Mouse (Mus musculus) stomach, embryonic 16.5 days (tissue): ENCODE data around the gene Trim47. TPM values are rescaled to one million over a fixed set of nuclear protein-coding genes. Genes with fewer than 3 reads are reported as not detected.

Source experiments
- ATAC-seq: fragments of 200-750 bp; cut with Nextera tagmentation; 2 replicates; pipeline ENCODE4 v1.8.0; 2017; ENCODE audit warnings: moderate number of reproducible peaks, moderate TSS enrichment; ENCODE audit not compliant: insufficient read depth, low FRiP score
- H3K27ac ChIP-seq: fragments of 300-500 bp; sonication (generic); 2 replicates; pipeline ENCODE4 v1.5.1; 2014; ENCODE audit warnings: low read length
- H3K27me3 ChIP-seq: fragments of 300-500 bp; sonication (generic); 2 replicates; pipeline ENCODE4 v1.6.1; 2014; ENCODE audit warnings: low read length, control low read depth, mixed read lengths; ENCODE audit not compliant: control insufficient read depth, insufficient read depth
- H3K36me3 ChIP-seq: fragments of 300-500 bp; sonication (generic); 2 replicates; pipeline ENCODE4 v1.6.1; 2014; ENCODE audit warnings: low read length; ENCODE audit not compliant: control insufficient read depth, insufficient read depth
- H3K4me1 ChIP-seq: fragments of 300-500 bp; sonication (generic); 2 replicates; pipeline ENCODE4 v1.6.1; 2014; ENCODE audit warnings: low read length, control low read depth, mixed read lengths; ENCODE audit not compliant: control insufficient read depth, insufficient read depth
- H3K4me2 ChIP-seq: fragments of 300-500 bp; sonication (generic); 2 replicates; pipeline ENCODE4 v1.6.1; 2014; ENCODE audit warnings: low read depth, low read length, mixed read lengths
- H3K4me3 ChIP-seq: fragments of 300-500 bp; sonication (generic); replicated peaks from 2 replicates; pipeline ENCODE4 v1.5.1; 2014; ENCODE audit warnings: mild to moderate bottlenecking, low read length
- H3K9ac ChIP-seq: fragments of 300-500 bp; sonication (generic); 2 replicates; pipeline ENCODE4 v1.6.1; 2014; ENCODE audit warnings: low read length
- H3K9me3 ChIP-seq: fragments of 300-500 bp; sonication (generic); replicated peaks from 2 replicates; pipeline ENCODE4 v1.6.1; 2016; ENCODE audit warnings: low read length, control low read depth; ENCODE audit not compliant: control insufficient read depth
- WGBS: fragments of 180-500 bp; shearing (Covaris S2); extraction: QIAGEN DNeasy Blood & Tissue Kit; methylation state at CpG from one replicate; pipeline ENCODE4 v1.1.7; 2014; 5-methylcytosine and 5-hydroxymethylcytosine counted together
- polyA plus RNA-seq: library from polyadenylated mRNA; unstranded; fragments of >200 nt; fragmentation: Nextera tagmentation; extraction: Ambion mirVana; gene quantifications from 2 replicates; pipeline ENCODE4 v1.2.1, GENCODE M21; 2015

Trim47 gene
- polyA plus RNA-seq, 1 experiment from 2014 or later, result 22.7 TPM

- Histone ChIP-seq H3K27me3 (no peaks in the 10 kb centered on the region), H3K4me1 (no peaks in the 10 kb centered on the region), H3K4me3 (no peak overlapping the region), H3K36me3 (peaks cover 30% of the 10 kb centered on the region), H3K27ac (no peak overlapping the region), H3K9me3 (no peaks in the 10 kb centered on the region), H3K9ac (no peak overlapping the region), H3K4me2 (no peak overlapping the region)
- ATAC-seq, result no peak
- WGBS, result 85% methylated on average over 4 of the region's 4 CpGs
These were observed 69.7 kb downstream of the Trim47 start for GRCm38 (mm10) chr11:116057237-116057881.

GRCm38 (mm10) chr11:116055873-116056272 is 71.1 kb downstream of the Trim47 start:
- 94% methylated on average over 11 of the region's 11 CpGs for WGBS
- Histone ChIP-seq H3K9me3 (no peaks in the 10 kb centered on the region), H3K4me2 (no peak overlapping the region), H3K4me1 (no peaks in the 10 kb centered on the region), H3K27me3 (no peaks in the 10 kb centered on the region), H3K27ac (no peak overlapping the region), H3K9ac (no peak overlapping the region), H3K36me3 (peaks cover 39% of the 10 kb centered on the region), H3K4me3 (no peak overlapping the region)
- no peak for ATAC-seq

Other genes starting within 250 kb of the Trim47 start
- 6.5 and 8.5 TPM in 2 replicates for gene Smim5, start 227.2 kb downstream of the Trim47 start, polyA plus RNA-seq
- gene Smim6, start 215.2 kb downstream of the Trim47 start, polyA plus RNA-seq, result 57.0 and 68.4 TPM in 2 replicates
- 32.0 and 35.2 TPM in 2 replicates for gene Sap30bp, start 193.9 kb downstream of the Trim47 start, polyA plus RNA-seq
- gene Recql5, start 193.7 kb downstream of the Trim47 start, polyA plus RNA-seq, result 19.5 and 19.7 TPM in 2 replicates
- gene Itgb4, start 152.5 kb downstream of the Trim47 start, polyA plus RNA-seq, result 18.9 and 24.4 TPM in 2 replicates
- gene Galk1, start 114.5 kb downstream of the Trim47 start, polyA plus RNA-seq, result 186 and 187 TPM in 2 replicates
- gene H3f3b, start 99.2 kb downstream of the Trim47 start, polyA plus RNA-seq, result 1,496 and 1,592 TPM in 2 replicates
- 26.4 and 26.9 TPM in 2 replicates for gene Unk, start 96.9 kb downstream of the Trim47 start, polyA plus RNA-seq
- gene Unc13d, start 49.2 kb downstream of the Trim47 start, polyA plus RNA-seq, result 8.3 and 9.9 TPM in 2 replicates
- gene Wbp2, start 40.2 kb downstream of the Trim47 start, polyA plus RNA-seq, result 81.8 and 98.6 TPM in 2 replicates
- gene Trim65, start 3.9 kb upstream of the Trim47 start, polyA plus RNA-seq, result 6.2 and 8.0 TPM in 2 replicates
- gene Mrpl38, start 11.7 kb upstream of the Trim47 start, polyA plus RNA-seq, result 83.5 and 87.0 TPM in 2 replicates
- gene Fbf1, start 41.0 kb upstream of the Trim47 start, polyA plus RNA-seq, result 28.0 and 31.4 TPM in 2 replicates
- 74.7 and 78.2 TPM in 2 replicates for gene Ten1, start 71.6 kb upstream of the Trim47 start, polyA plus RNA-seq
- 50.8 and 61.0 TPM in 2 replicates for gene Acox1, start 71.8 kb upstream of the Trim47 start, polyA plus RNA-seq
- 19.2 and 23.5 TPM in 2 replicates for gene Evpl, start 110.9 kb upstream of the Trim47 start, polyA plus RNA-seq
- gene Srp68, start 147.0 kb upstream of the Trim47 start, polyA plus RNA-seq, result 85.5 and 89.4 TPM in 2 replicates
- 0.26 and 0.45 TPM in 2 replicates for gene Galr2, start 153.7 kb upstream of the Trim47 start, polyA plus RNA-seq
- 56.8 and 58.4 TPM in 2 replicates for gene Exoc7, start 180.0 kb upstream of the Trim47 start, polyA plus RNA-seq
- gene Foxj1, start 208.2 kb upstream of the Trim47 start, polyA plus RNA-seq, result 0.39 and 0.41 TPM in 2 replicates